Mouse (Mus musculus) mouse embryonic stem cell (cell line): ENCODE measurements around the gene Tmem167.

ENCODE experiments used
- in situ Hi-C, 2 experiments: fragments of 300-500 bp; cut with MboI; formaldehyde crosslinking; loops; 1 replicate in 1 of 2; 3 replicates in 1 of 2; pipeline ENCODE4 v1.14.3; 2019 to 2020; ENCODE audit warnings: low sequenced_read_pairs in 2 of 2, low pct_unique_long_range_greater_than_20kb in 1 of 2, mixed read lengths in 1 of 2; ENCODE audit not compliant: unreplicated experiment in 1 of 2

The Tmem167 gene

DNA sequence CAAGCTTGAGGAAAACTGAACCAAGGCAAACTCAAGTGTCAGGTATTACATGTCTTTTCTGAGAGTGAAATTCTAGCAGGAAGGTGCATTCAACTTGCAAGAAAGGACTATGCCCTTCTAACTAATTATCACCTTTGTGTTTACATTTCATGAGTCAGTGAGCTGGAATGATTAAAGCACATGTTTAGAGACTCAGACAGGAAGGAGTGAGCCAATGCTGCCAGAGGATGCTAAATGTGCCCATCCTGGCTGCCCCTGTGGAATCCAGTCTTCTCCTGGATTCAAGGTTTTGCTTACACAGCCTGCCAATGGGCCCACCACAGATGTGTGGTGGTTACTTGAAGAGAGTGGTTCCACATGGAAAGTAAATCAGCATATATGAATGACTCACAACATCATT, 82.5 kb downstream of the Tmem167 start:
- in situ Hi-C loops: no loop called here

DNA sequence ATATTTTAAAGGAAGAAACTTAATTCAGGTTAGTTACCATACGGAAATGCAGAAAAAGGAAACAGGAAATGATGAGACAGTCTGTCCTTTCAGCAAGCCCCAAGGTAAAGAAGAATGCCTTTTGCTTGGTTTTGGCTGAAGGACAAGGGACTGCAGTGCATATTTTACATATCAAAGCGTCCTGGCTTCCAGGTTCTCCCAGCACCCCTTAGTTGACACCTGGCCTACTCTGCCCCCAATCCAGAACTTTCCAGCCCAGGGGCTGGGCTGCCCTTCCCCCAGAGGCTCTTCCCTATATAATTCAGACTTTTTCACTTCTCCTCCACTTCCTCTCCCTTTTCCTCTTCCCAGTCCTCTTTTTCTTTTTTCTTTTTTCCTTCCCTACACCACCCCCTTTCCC, 86.7 kb downstream of the Tmem167 start:
- in situ Hi-C loops: no loop called here

DNA sequence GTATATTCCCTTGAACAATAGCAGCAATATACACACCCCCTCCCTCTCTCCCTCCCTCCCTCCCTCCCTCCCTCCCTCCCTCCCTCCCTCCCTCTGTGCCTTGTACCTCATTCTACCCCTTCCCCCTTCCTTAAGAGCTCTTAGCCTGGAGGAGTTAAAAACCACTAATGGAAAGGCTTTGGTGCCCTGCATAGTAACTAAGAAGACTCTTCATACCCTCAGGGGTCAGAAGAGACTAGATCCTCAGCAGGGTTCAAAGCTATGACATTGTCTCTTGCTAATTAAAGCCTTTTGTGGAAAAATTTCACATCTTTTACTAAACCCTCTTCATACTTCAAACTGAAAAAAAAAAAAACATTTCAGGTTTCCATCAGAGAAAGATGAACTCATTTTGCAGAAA, 93.3 kb downstream of the Tmem167 start:
- in situ Hi-C loops: no loop called here

DNA sequence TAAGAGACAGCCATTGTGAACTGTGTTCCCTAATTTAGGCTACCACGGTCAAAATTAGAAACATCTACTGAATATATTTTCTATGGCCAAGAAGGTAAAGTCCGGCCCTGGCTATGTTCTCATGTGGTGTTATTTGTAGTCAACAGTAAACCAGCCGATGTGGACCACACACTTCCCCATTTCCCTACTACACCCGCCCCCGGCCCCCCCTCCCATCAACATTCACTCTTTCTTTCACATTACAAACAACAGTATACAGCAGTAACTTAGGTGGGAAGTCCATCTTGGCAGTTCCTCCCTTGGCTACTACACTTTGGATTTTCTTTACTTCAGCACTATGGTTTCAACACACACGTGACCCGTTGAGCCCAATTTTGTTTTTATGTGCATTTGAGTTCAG, 94.6 kb downstream of the Tmem167 start:
- in situ Hi-C loops: no loop called here

DNA sequence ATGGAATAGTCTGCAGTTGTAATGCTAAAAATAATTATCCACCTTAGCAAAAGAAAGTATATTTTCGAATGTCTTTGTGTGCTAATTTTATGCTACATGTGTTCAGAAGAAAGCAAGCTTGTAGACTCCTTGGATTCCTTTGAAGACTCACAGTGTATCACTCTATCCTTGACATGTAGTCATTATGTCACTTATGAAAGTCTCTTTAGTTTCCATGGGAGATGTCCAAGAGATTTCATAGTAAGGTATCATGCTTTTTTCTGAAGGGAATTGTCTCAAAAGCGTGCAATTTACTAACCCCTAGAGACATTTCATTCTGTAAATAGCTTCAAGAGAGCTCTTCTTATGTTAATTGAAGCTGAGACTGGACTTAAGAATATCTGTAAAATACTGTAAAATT, 97.8 kb downstream of the Tmem167 start:
- in situ Hi-C loops: no loop called here

DNA sequence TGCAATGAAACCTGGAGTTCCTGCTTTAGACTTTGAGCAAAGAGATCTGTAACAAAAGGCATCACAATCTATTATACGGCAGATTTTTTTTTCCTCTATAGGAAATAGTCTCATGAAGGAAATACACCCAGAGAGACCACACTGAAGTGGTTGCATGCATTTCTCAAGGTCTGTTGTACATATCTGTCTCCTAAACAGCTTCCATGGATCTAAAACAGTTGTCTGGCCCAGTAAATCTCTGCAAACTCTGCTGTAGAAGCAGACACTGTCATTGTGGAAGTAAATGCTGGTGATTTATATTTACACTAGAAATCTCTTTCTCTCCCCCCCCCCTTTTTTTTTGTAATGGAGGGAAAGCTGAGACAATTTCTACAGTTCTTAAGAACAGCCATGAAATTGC, 99.1 kb downstream of the Tmem167 start:
- in situ Hi-C loops: no loop called here

DNA sequence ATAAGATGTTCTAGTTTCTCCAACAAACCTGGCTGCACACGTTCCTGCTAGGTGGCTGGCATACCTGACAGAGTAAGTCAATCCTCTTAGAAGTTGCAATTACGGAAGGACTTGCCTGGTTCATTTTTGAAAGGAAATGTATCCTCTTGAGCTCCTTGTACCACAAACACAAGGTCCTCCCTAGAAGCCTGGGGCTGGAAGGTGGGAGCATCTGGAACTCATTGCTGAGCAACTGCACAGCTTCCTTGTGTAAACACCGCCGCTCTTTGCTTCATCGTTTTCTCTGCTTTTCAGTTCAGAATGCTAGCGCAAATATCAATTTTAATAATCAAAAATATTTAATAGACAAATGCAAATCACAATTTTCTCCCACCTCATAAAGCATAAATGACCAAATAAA, 102.9 kb downstream of the Tmem167 start:
- in situ Hi-C loops: no loop called here
